Mouse (Mus musculus): ENCODE data around the gene Smarcc1. TPM values are rescaled to one million over a fixed set of nuclear protein-coding genes. Genes with fewer than 3 reads are reported as not detected.

Gene Smarcc1
- 43.2 TPM for polyA plus RNA-seq (2017; shearing (Covaris generic))

DNA sequence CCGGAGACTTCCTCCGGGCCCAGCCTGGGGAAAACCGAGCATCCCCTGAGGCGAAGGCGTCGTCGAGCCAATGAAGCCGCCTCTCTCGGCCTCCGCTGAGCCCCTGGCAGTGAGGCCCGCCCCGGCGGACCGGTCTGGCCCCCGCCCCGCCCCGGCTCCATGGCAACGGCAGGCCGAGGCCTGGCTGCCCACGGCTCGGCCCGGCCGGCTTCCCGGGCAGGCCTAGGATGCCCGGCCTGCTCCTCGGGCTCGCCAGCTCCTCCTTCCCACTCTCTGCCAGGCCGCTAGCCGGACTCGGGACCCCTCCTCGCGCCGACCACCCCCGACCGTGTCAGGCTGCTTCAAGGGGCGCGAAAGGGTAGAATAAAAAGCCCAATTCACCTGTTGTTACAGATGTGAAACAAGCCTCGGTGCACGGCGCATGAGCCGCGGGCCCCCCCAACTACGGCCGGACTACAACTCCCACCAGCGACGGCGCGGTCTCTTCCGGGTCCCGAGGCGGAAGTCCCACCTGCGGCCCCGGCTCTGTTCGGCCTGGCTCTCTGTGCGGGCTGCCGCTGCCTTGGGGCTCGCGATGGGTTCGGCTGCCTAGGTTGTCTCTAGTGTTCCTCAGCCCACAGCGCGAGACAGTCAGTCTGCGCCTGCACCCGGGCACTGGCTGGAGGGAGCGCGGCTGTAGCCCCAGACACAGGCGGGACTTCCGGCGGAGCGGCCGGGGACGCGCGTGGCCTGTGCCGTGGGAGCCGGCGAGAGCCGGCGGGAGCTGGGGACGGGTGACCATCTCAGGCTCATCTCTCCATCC is at the start of gene Smarcc1:
Gene Smarcc1 (plus strand): TSS at position 732 of the 802 bp plus-strand sequence.

DNA sequence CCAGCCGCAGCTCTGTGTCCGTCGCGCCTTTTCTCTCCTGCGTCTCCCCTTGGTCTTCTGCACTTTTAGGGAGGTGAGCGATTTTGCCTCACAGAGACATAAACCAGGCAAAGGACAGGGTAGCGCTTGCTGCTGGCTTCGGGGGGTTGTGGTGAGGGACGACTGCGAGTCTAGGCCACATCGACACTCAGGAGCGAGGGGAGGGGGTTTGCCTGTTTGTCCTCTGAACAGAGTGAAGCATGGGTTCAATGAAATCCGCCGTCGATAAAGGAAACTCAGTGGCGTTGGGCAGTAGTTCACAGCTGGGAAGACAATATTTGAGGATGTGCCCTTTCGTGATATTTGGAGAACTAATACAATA is 251 bp downstream of the Smarcc1 start, which contains the start of gene Dhx30:
Gene Dhx30 (minus strand): TSS at position 52 of the 361 bp plus-strand sequence.

DNA sequence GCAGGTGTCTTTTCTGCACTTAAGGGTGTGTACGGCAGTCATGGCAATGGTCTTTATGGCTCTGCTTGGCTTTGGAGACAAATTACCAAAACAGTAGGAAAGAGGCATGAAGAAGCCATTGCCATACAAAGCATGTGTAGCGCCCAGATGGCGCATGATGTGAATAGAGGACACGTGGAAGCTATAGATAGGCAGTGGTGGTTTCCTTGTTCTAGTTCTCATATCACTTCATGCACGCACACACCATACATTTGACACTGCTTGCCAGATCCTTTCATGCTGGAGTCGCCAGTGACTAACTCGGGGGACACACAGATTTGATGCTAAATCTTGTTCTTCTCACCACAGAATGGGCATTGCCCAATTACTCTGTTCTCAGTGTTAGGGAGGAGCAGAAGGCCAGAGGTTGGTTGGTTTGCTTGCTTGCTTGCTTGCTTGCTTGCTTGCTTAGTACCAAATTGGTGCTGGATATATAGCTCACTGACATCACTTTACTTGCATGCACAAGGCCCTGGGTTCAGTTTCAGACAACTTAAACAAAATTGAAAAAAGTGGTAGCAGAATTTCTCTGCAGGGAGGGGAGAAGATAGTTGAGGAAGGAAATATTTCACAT is 125.8 kb downstream of the Smarcc1 start, which contains the start of gene Cspg5:
Gene Cspg5 (plus strand): TSS at position 563 of the 613 bp plus-strand sequence.

Other genes with a start within 250 kb of the Smarcc1 start
- gene Cdc25a, start 242.1 kb upstream of the Smarcc1 start, polyA plus RNA-seq (2017; shearing (Covaris generic)), result 14.2 TPM
- 70.5 TPM for gene Map4, start 186.2 kb upstream of the Smarcc1 start, polyA plus RNA-seq (2017; shearing (Covaris generic))
- gene Dhx30, start 122 bp downstream of the Smarcc1 start, polyA plus RNA-seq (2017; shearing (Covaris generic)), result 148 TPM
- not detected for gene Cspg5, start 126.1 kb downstream of the Smarcc1 start, polyA plus RNA-seq (2017; shearing (Covaris generic))
- gene Elp6, start 187.5 kb downstream of the Smarcc1 start, polyA plus RNA-seq (2017; shearing (Covaris generic)), result 9.1 TPM
- 70.8 TPM for gene Scap, start 215.6 kb downstream of the Smarcc1 start, polyA plus RNA-seq (2017; shearing (Covaris generic))

All from naive thymus-derived CD4-positive, alpha-beta T cell, adult 5 months (primary cell).